Comparison of ENCODE assay signal across 9 mouse cellular contexts in genomic region chr12:52918939-52919338, GRCm38 (mm10).
DNase-seq lines count a peak whose midpoint lies in the region; ATAC-seq lines count a peak whose summit lies in the region.
"Had no signal": no experiment of that assay in that cellular context is flagged by ENCODE, and none has a peak within 500 bp of the region (broad histone marks: within the 10 kb centered on the region; RNA-seq: fewer than 3 reads in every experiment).

No protein-coding gene starts in this region.

- H3K36me3 ChIP-seq in intestine, embryonic 14.5 days (ENCODE audit: control insufficient read depth, insufficient read depth, low read length): no peaks in the 10 kb centered on the region
- H3K36me3 ChIP-seq in intestine, embryonic 15.5 days: no peaks in the 10 kb centered on the region
- no peaks in the 10 kb centered on the region for H3K36me3 ChIP-seq in embryonic facial prominence, embryonic 14.5 days (ENCODE audit: control insufficient read depth, insufficient read depth, low read length)
- H3K36me3 ChIP-seq in midbrain, embryonic 14.5 days (ENCODE audit: control insufficient read depth, insufficient read depth, low read length): no peaks in the 10 kb centered on the region
- H3K36me3 ChIP-seq: limb, embryonic 15.5 days had no signal

- DNase-seq in intestine, embryonic 14.5 days (ENCODE audit: low spot score): peak; percentile 63
- DNase-seq in 416B (ENCODE audit: low read depth) (peak; percentile 62), ES-CJ7 (ENCODE audit: low read depth, low spot score) (peak; percentile 77)
- peak; percentile 59 for DNase-seq in embryonic facial prominence, embryonic 14.5 days (ENCODE audit: low spot score)
- peak; percentile 80 for DNase-seq in midbrain, embryonic 14.5 days
- DNase-seq in frontal cortex, postnatal 14 days (ENCODE audit: low spot score in 2 of 2): no peak
- no peak for DNase-seq in cerebellum, adult 9-11 months

- H3K4me1 ChIP-seq in intestine, embryonic 14.5 days (replicated peaks; ENCODE audit: control insufficient read depth, insufficient read depth, low read length): no peaks in the 10 kb centered on the region
- no peaks in the 10 kb centered on the region for H3K4me1 ChIP-seq in intestine, embryonic 15.5 days (replicated peaks)
- no peaks in the 10 kb centered on the region for H3K4me1 ChIP-seq in embryonic facial prominence, embryonic 14.5 days (ENCODE audit: control insufficient read depth, insufficient read depth, low read length)
- 0 out of 2 replicates have a peak, but pooled peaks cover 4% of the 10 kb centered on the region for H3K4me1 ChIP-seq in midbrain, embryonic 14.5 days (ENCODE audit: control insufficient read depth, insufficient read depth, low read length)
- H3K4me1 ChIP-seq: limb, embryonic 15.5 days had no signal

- H3K4me2 ChIP-seq in intestine, embryonic 14.5 days (ENCODE audit: low read length): no peak overlapping the region
- H3K4me2 ChIP-seq in intestine, embryonic 15.5 days (replicated peaks): no peak overlapping the region
- H3K4me2 ChIP-seq in embryonic facial prominence, embryonic 14.5 days (ENCODE audit: low read depth, low read length): no peak overlapping the region
- no peak overlapping the region for H3K4me2 ChIP-seq in midbrain, embryonic 14.5 days (ENCODE audit: low read length)
- H3K4me2 ChIP-seq: limb, embryonic 15.5 days had no signal

- 32% methylated on average over 11 of the region's 11 CpGs for WGBS in intestine, embryonic 14.5 days
- WGBS in intestine, embryonic 15.5 days: 31% methylated on average over 11 of the region's 11 CpGs
- 21% methylated on average over 11 of the region's 11 CpGs for WGBS in embryonic facial prominence, embryonic 14.5 days
- 23% methylated on average over 11 of the region's 11 CpGs for WGBS in midbrain, embryonic 14.5 days

- no peaks in the 10 kb centered on the region for H3K9me3 ChIP-seq in intestine, embryonic 14.5 days (ENCODE audit: control insufficient read depth, low read length)
- H3K9me3 ChIP-seq in intestine, embryonic 15.5 days: no peaks in the 10 kb centered on the region
- 0 out of 2 replicates have a peak, but pooled peaks cover 3% of the 10 kb centered on the region for H3K9me3 ChIP-seq in embryonic facial prominence, embryonic 14.5 days (ENCODE audit: control insufficient read depth, low read length)
- H3K9me3 ChIP-seq in midbrain, embryonic 14.5 days (ENCODE audit: control insufficient read depth, low read length): no peaks in the 10 kb centered on the region
- H3K9me3 ChIP-seq: limb, embryonic 15.5 days had no signal

- H3K27me3 ChIP-seq in intestine, embryonic 14.5 days (replicated peaks; ENCODE audit: control insufficient read depth, insufficient read depth, low read length): no peaks in the 10 kb centered on the region
- no peaks in the 10 kb centered on the region for H3K27me3 ChIP-seq in intestine, embryonic 15.5 days (replicated peaks)
- no peaks in the 10 kb centered on the region for H3K27me3 ChIP-seq in embryonic facial prominence, embryonic 14.5 days (replicated peaks; ENCODE audit: control insufficient read depth, insufficient read depth, low read length)
- no peaks in the 10 kb centered on the region for H3K27me3 ChIP-seq in midbrain, embryonic 14.5 days (ENCODE audit: control insufficient read depth, insufficient read depth, low read length)
- H3K27me3 ChIP-seq: limb, embryonic 15.5 days had no signal

- no peak overlapping the region for H3K27ac ChIP-seq in intestine, embryonic 14.5 days (ENCODE audit: low read depth)
- no peak overlapping the region for H3K27ac ChIP-seq in intestine, embryonic 15.5 days
- H3K27ac ChIP-seq in embryonic facial prominence, embryonic 14.5 days (replicated peaks; ENCODE audit: low read depth, low read length): no peak overlapping the region
- no peak overlapping the region for H3K27ac ChIP-seq in midbrain, embryonic 14.5 days (replicated peaks; ENCODE audit: low read depth, low read length)
- H3K27ac ChIP-seq: limb, embryonic 15.5 days had no signal

- H3K4me3 ChIP-seq in intestine, embryonic 14.5 days (ENCODE audit: low read depth, low read length): no peak overlapping the region
- H3K4me3 ChIP-seq in intestine, embryonic 15.5 days (replicated peaks): no peak overlapping the region
- no peak overlapping the region for H3K4me3 ChIP-seq in embryonic facial prominence, embryonic 14.5 days (ENCODE audit: low read depth, low read length)
- H3K4me3 ChIP-seq in midbrain, embryonic 14.5 days (replicated peaks; ENCODE audit: low read depth, low read length): no peak overlapping the region
- H3K4me3 ChIP-seq: limb, embryonic 15.5 days had no signal

- H3K9ac ChIP-seq in intestine, embryonic 14.5 days (ENCODE audit: low read length): no peak overlapping the region
- H3K9ac ChIP-seq in intestine, embryonic 15.5 days: no peak overlapping the region
- H3K9ac ChIP-seq in embryonic facial prominence, embryonic 14.5 days (ENCODE audit: low read depth, low read length): no peak overlapping the region
- H3K9ac ChIP-seq in midbrain, embryonic 14.5 days (replicated peaks; ENCODE audit: low read length): no peak overlapping the region
- H3K9ac ChIP-seq: limb, embryonic 15.5 days had no signal

- no peak for ATAC-seq in intestine, embryonic 14.5 days (replicated peaks; ENCODE audit: low FRiP score, low TSS enrichment, low read depth)
- ATAC-seq in intestine, embryonic 15.5 days: no peak
- no peak for ATAC-seq in embryonic facial prominence, embryonic 14.5 days (ENCODE audit: low read depth)
- ATAC-seq in midbrain, embryonic 14.5 days (ENCODE audit: low FRiP score, low TSS enrichment): no peak

Comparison
In these comparisons a context has a peak if more than half of its experiments do, and no peak if none do; other contexts are left out.
1. DNase-seq: peak in intestine, embryonic 14.5 days (single experiment), 416B (single experiment), ES-CJ7 (single experiment), embryonic facial prominence, embryonic 14.5 days (single experiment) and midbrain, embryonic 14.5 days (single experiment); none in frontal cortex, postnatal 14 days (0 of 2) and cerebellum, adult 9-11 months (single experiment).